Mouse (Mus musculus) Patski (cell line): ENCODE data around the gene 1700018B08Rik. TPM values are rescaled to one million over a fixed set of nuclear protein-coding genes. Genes with fewer than 3 reads are reported as not detected.

Experiments used
- ATAC-seq: fragments of 100-300 bp; one replicate; pipeline ENCODE4 v1.8.0; 2021
- CTCF ChIA-PET: fragments of 350-600 bp; sonication (Branson Sonifier 250); formaldehyde crosslinking; loops from one replicate; lab custom pipeline; 2022; ENCODE audit warnings: inconsistent platforms; lab: Charles Lee
- POLR2A ChIA-PET: fragments of 350-600 bp; sonication (Branson Sonifier 250); formaldehyde crosslinking; loops from one replicate; lab custom pipeline; 2022; ENCODE audit warnings: antibody characterized with exemption, inconsistent platforms; lab: Charles Lee
- DNase-seq: peaks from one replicate; pipeline ENCODE4 v3.0.0-alpha.2; 2011; ENCODE audit warnings: low read depth, low spot score
- H3K27me3 ChIP-seq: fragments of 371-371 bp; one replicate; pipeline ENCODE4 v1.5.1; 2021
- CTCF ChIP-seq: fragments of 100-300 bp; IDR thresholded peaks from one replicate; pipeline ENCODE4 v1.5.1; 2021
- in situ Hi-C: fragments of 300-500 bp; cut with MboI; formaldehyde crosslinking; loops from 3 replicates; pipeline ENCODE4 v1.11.1; 2018; ENCODE audit warnings: low pct_unique_long_range_greater_than_20kb, mixed read lengths
- polyA plus RNA-seq: library from polyadenylated mRNA; unstranded; gene quantifications from one replicate; pipeline ENCODE4 v1.2.3, GENCODE M21; 2021

Gene 1700018B08Rik
- polyA plus RNA-seq, 1 experiment from 2014 or later: not detected

GRCm38 (mm10) chr8:121580465-121580864, 36.3 kb upstream of the 1700018B08Rik start:
- ChIA-PET POLR2A (interaction anchor here (3.5 kb wide), 1 partner anchor 10 kb away, joined by 25 read pairs; the partner anchor contains the start of gene Map1lc3b), CTCF (interaction anchor here (0.9 to 3.8 kb wide), 3 partner anchors 11 to 32 kb away, joined by 3 to 27 read pairs (median 3); no protein-coding TSS in a partner anchor)
- H3K27me3 ChIP-seq: no peaks in the 10 kb centered on the region
- no peak for TF ChIP-seq CTCF
- no peak for ATAC-seq
- in situ Hi-C loops: no loop called here
- DNase-seq: no peak

GRCm38 (mm10) chr8:121578676-121579451, 34.7 kb upstream of the 1700018B08Rik start, which contains the start of gene Fbxo31:
Fbxo31 (minus strand) TSS chr8:121578806.
- in situ Hi-C loops: no loop called here
- ATAC-seq: peak; percentile 75
- no peak for TF ChIP-seq CTCF

DNA sequence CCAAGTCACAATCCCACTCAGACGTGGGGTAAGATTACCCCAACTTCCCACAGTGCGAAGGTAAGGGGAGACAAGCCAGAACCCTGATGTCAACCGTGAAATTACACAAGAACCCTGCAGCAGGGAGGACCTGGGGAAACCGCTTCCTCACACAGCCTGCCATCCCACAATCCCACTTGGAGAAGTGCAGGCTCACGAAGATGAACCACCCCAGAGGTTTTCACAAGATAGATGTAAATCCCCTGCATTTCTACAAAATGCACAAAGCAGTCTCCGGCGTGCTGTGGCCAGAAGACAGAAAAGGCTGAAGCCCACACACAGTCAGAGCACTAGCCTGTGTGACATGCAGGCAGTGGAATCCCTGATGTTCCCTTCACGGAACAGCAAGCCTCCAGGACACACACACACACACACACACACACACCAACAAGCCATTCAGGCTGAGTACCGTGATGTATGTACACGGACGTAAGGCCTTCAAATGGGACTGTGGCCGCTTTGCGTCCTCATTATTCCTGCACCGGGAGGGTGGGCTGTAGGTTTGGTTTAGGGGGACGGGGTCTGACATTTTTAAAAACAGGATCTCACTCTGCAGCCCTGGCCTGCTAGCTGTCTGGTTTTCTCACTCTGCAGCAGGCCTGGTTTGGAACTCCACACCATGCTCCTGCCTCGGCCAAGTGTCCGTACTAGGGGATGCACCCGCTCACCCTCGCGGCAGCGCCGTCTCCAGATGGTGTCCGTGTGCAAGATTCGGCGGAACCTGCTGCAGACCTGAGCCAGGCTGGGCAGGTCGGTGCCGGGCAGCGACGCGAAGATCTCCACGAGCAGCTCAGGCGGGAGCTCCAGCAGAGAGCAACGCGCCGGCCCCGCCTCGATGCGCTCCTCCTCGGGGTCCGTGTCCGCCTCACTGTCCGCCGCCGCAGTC, 33.9 kb upstream of the 1700018B08Rik start:
- H3K27me3 ChIP-seq: no peaks in the 10 kb centered on the region
- CTCF ChIA-PET: interaction anchor here (1.1 to 3.8 kb wide), 2 partner anchors 29 to 465 kb away, joined by 3 to 27 read pairs; no protein-coding TSS in a partner anchor
- ATAC-seq (peak; percentile 40), DNase-seq (no peak)
- POLR2A ChIA-PET: interaction anchor here (0.7 to 3.5 kb wide), 2 partner anchors 13 to 147 kb away, joined by 3 to 25 read pairs; partner anchors contain the start of gene Map1lc3b
- TF ChIP-seq CTCF: no peak
- in situ Hi-C loops: no loop called here

More at GRCm38 (mm10) chr8:121578676-121579451, 34.7 kb upstream of the 1700018B08Rik start, which contains the start of gene Fbxo31:
- no peak for DNase-seq
- ChIA-PET POLR2A (interaction anchor here (3.5 kb wide), 1 partner anchor 12 kb away, joined by 25 read pairs; the partner anchor contains the start of gene Map1lc3b), CTCF (interaction anchor here (1.1 to 3.8 kb wide), 4 partner anchors 10 to 466 kb away, joined by 3 to 27 read pairs (median 3); no protein-coding TSS in a partner anchor)
- H3K27me3 ChIP-seq: no peaks in the 10 kb centered on the region

DNA sequence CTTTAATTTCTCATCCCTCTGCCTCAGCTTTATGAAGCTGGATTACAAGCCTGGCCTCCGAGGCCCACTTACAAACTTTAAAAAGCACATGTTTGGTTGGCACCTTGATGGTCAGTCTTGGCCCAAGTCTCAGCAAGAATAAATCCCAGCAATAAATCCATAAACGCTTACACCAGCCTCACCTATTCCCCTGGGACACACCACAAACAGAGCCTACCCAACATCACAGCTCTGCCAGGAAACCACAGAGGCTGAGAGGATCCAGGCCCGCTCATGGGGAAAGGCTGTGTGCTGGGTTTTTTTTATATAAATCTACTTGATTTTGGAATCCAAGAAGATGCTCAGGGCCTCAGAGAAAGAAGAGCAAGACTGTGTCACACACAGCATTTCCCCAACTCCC, 31.5 kb upstream of the 1700018B08Rik start:
- CTCF ChIA-PET: no interaction called here
- no peak for DNase-seq
- no peaks in the 10 kb centered on the region for H3K27me3 ChIP-seq
- ATAC-seq: no peak
- in situ Hi-C loops: no loop called here
- POLR2A ChIA-PET: no interaction called here
- no peak for TF ChIP-seq CTCF

DNA sequence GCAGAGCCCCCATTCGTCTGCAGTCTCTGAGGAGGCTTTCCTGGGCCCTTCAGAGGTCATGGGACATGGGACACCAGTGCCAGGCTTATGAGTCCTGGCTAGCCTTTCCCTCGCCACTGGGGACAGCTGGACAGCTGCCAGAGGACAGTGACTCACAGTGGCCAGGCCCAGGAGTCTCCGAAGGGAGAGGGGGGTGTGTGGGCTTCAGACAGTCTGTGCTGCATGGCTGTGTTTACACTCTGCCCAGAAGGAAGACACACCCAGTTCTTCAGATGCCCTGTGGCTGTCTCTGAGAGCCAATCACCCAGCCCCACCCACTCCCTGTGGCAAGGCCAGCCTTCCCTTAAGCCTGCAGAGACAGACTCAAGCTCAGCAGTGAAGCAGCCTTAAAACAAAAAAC, 29.2 kb upstream of the 1700018B08Rik start:
- no peak for TF ChIP-seq CTCF
- peak; percentile 75 for DNase-seq
- POLR2A ChIA-PET: interaction anchor here (0.5 to 0.7 kb wide), 2 partner anchors 555 to 1034 kb away, joined by 4 read pairs; no protein-coding TSS in a partner anchor
- no peaks in the 10 kb centered on the region for H3K27me3 ChIP-seq
- in situ Hi-C loops: no loop called here
- CTCF ChIA-PET: interaction anchor here (0.9 kb wide), 1 partner anchor 26 kb away, joined by 4 read pairs; no protein-coding TSS in a partner anchor
- peak; percentile 84 for ATAC-seq

DNA sequence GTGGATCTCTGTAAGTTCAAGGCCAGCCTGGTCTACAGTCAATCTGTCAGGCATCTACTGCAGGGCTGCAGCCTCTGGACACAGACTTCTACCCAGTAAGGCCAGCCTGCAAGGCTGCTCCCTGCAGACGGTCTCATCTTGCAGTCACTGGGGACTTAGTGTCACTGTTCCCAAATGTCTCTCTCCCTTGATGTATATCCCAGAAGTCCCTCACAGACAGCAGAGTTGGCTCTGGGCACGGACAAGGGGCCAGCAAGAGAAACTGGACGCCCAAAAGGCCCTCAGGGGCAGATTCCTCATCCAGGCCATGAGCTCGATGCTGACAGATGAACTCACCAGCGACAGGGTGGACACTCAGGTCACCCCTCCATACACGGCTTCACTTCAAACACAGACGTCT, 28.0 kb upstream of the 1700018B08Rik start:
- no peak for ATAC-seq
- ChIA-PET CTCF (no interaction called here), POLR2A (no interaction called here)
- no peak for TF ChIP-seq CTCF
- in situ Hi-C loops: no loop called here
- DNase-seq: no peak
- H3K27me3 ChIP-seq: no peaks in the 10 kb centered on the region

DNA sequence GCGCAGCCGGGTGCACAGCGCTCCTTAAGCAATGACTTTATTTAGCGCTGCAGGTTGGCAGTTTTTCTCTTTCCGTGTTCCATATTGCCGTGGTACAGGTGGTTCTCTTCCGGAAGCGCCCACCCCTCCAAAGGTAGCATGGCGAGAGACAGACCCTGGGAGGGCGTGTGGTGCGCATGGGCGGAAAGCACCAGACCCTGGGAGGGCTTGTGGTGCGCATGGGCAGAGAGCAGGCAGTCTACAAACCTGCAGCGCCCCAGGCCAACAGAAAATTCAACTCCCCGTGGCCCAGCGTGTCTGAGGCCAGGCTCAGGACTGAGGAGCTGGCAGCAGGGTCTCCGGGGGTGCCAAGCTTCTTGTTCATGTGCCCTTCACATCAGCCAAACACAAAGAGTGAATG, 26.7 kb upstream of the 1700018B08Rik start:
- in situ Hi-C loops: no loop called here
- ChIA-PET POLR2A (no interaction called here), CTCF (interaction anchor here (0.7 kb wide), 1 partner anchor 11 kb away, joined by 3 read pairs; no protein-coding TSS in a partner anchor)
- H3K27me3 ChIP-seq: no peaks in the 10 kb centered on the region
- DNase-seq (no peak), ATAC-seq (no peak)
- no peak for TF ChIP-seq CTCF

GRCm38 (mm10) chr8:121570335-121570734, 26.2 kb upstream of the 1700018B08Rik start:
- no peak for TF ChIP-seq CTCF
- ATAC-seq: no peak
- in situ Hi-C loops: no loop called here
- no peak for DNase-seq
- POLR2A ChIA-PET: no interaction called here
- CTCF ChIA-PET: no interaction called here
- H3K27me3 ChIP-seq: no peaks in the 10 kb centered on the region

- in situ Hi-C loops: no loop called here
- ChIA-PET CTCF (interaction anchor here (1.1 kb wide), 1 partner anchor 11 kb away, joined by 3 read pairs; no protein-coding TSS in a partner anchor), POLR2A (no interaction called here)
- H3K27me3 ChIP-seq: no peaks in the 10 kb centered on the region
- TF ChIP-seq CTCF: no peak
- ATAC-seq (peak; percentile 55), DNase-seq (no peak)
Measured at GRCm38 (mm10) chr8:121568321-121568720, 24.2 kb upstream of the 1700018B08Rik start.

GRCm38 (mm10) chr8:121563701-121564100, 19.6 kb upstream of the 1700018B08Rik start:
- no peak for TF ChIP-seq CTCF
- POLR2A ChIA-PET: interaction anchor here (0.7 kb wide), 1 partner anchor 89 kb away, joined by 4 read pairs; no protein-coding TSS in a partner anchor
- CTCF ChIA-PET: no interaction called here
- DNase-seq (no peak), ATAC-seq (no peak)
- H3K27me3 ChIP-seq: no peaks in the 10 kb centered on the region
- in situ Hi-C loops: no loop called here
